Mouse (Mus musculus) myocyte (in vitro differentiated cells): Measurements from ENCODE around the gene Thada.

Experiments
- CEBPB ChIP-seq: IDR thresholded peaks from 2 replicates; pipeline ENCODE4 v1.6.1; 2011; ENCODE audit warnings: mild to moderate bottlenecking, moderate library complexity; ENCODE audit not compliant: poor library complexity, insufficient read depth, severe bottlenecking
- E2F4 ChIP-seq: IDR thresholded peaks from one replicate; pipeline ENCODE4 v1.6.1; 2011; ENCODE audit warnings: mild to moderate bottlenecking, control low read depth, moderate library complexity; ENCODE audit not compliant: insufficient read depth
- MAX ChIP-seq: IDR thresholded peaks from one replicate; pipeline ENCODE4 v1.6.1; 2011; ENCODE audit warnings: low read depth, mild to moderate bottlenecking, control low read depth
- MYOD1 ChIP-seq, 3 experiments: IDR thresholded peaks; one replicate each; pipeline ENCODE4 v1.6.1; 2011; ENCODE audit warnings: control low read depth in 2 of 3, low read depth in 2 of 3, mild to moderate bottlenecking in 2 of 3, moderate library complexity in 1 of 3; ENCODE audit not compliant: insufficient read length in 2 of 3, control insufficient read depth in 1 of 3
- MYOG ChIP-seq, 3 experiments: IDR thresholded peaks; one replicate each; pipeline ENCODE4 v1.6.1; 2011; ENCODE audit warnings: control low read depth in 2 of 3, low read depth in 2 of 3, mild to moderate bottlenecking in 2 of 3; ENCODE audit not compliant: insufficient read length in 2 of 3, control insufficient read depth in 1 of 3, insufficient read depth in 1 of 3
- POLR2A ChIP-seq: IDR thresholded peaks from one replicate; pipeline ENCODE4 v1.6.1; 2011; ENCODE audit warnings: low read depth, mild to moderate bottlenecking, control low read depth, moderate library complexity; ENCODE audit not compliant: insufficient read length
- POLR2AphosphoS2 ChIP-seq: IDR thresholded peaks from one replicate; pipeline ENCODE4 v1.6.1; 2011; ENCODE audit warnings: low read depth, control low read depth; ENCODE audit not compliant: insufficient read length
- REST ChIP-seq: IDR thresholded peaks from one replicate; pipeline ENCODE4 v1.6.1; 2011; ENCODE audit warnings: mild to moderate bottlenecking, control low read depth, moderate library complexity; ENCODE audit not compliant: insufficient read depth, insufficient read length
- SRF ChIP-seq: IDR thresholded peaks from one replicate; pipeline ENCODE4 v1.6.1; 2011; ENCODE audit warnings: low read depth; ENCODE audit not compliant: control insufficient read depth, insufficient read length
- TCF12 ChIP-seq: IDR thresholded peaks from one replicate; pipeline ENCODE4 v1.6.1; 2011; ENCODE audit warnings: mild to moderate bottlenecking, control low read depth; ENCODE audit not compliant: poor library complexity, insufficient read depth, severe bottlenecking
- TCF3 ChIP-seq: IDR thresholded peaks from one replicate; pipeline ENCODE4 v1.6.1; 2011; ENCODE audit warnings: low read depth, control low read depth; ENCODE audit not compliant: insufficient read length
- USF1 ChIP-seq: IDR thresholded peaks from one replicate; pipeline ENCODE4 v1.6.1; 2011; ENCODE audit warnings: low read depth, mild to moderate bottlenecking, control low read depth, moderate library complexity

DNA sequence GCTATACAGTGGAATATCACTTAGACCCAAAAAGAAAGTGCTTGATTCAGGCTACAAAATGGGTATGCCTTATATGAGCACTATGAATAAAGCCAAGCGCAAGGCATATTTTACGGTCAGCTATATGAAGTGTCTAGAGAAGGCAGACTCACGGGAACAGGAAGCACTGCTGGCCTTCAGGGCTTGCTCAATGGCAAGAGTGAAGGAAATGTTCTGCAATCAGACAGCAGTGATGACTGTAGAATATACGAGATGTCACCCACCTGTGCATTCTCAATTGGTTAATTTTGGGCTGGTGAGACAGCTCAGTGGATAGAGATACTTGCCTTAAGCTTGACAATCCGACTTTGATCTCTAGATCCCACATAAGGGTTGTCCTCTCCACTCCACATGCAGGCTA lies 264.8 kb downstream of the Thada start:
- TF ChIP-seq USF1 (no peak), POLR2A (no peak), TCF3 (no peak), TCF12 (no peak), MAX (no peak), MYOG (IDR thresholded peaks at IDR 0.05; ENCODE audit: control insufficient read depth in 1 of 3, insufficient read depth in 1 of 3, insufficient read length in 2 of 3, low read depth in 2 of 3) (no peak), REST (no peak), CEBPB (no peak), POLR2AphosphoS2 (no peak), E2F4 (no peak), SRF (no peak), MYOD1 (IDR thresholded peaks at IDR 0.05; ENCODE audit: control insufficient read depth in 1 of 3, insufficient read length in 2 of 3, low read depth in 2 of 3) (no peak)
